Mouse (Mus musculus) megakaryocyte progenitor cell, adult 5-6 weeks (primary cell): Measurements from ENCODE around the gene Alox12e. TPM values are rescaled to one million over a fixed set of nuclear protein-coding genes. Genes with fewer than 3 reads are reported as not detected.
"Not testable (repeated sequence)": the region's sequence is repeated elsewhere in the genome, so short reads cannot be mapped to it uniquely, and the experiment has no call there.

Experiments
- ATAC-seq: replicated peaks from 2 replicates; pipeline ENCODE4 v1.8.0; 2016; ENCODE audit warnings: mild to moderate bottlenecking, moderate TSS enrichment, inconsistent platforms; ENCODE audit not compliant: poor library complexity
- total RNA-seq, 2 experiments: library from RNA; stranded (forward) in 1 of 2; stranded (reverse) in 1 of 2; fragments of 157-497, 149-512 nt in 1 of 2; fragments of 200-1000 nt in 1 of 2; gene quantifications; 2 replicates each; pipeline versions ENCODE4 v1.2.3 to v1.2.4; 2015 to 2017

The Alox12e gene
- total RNA-seq (2015) (0.39 TPM in 1 of 2 replicates, not detected in the other), total RNA-seq (2017) (not detected in 2 replicates)

GRCm38 (mm10) chr11:70322528-70322927, at the start of gene Alox12e:
TSS of gene Alox12e (minus strand) at chr11:70322628.
- ATAC-seq = no peak

GRCm38 (mm10) chr11:70368626-70369025, 46.2 kb upstream of the Alox12e start:
- not testable (repeated sequence) for ATAC-seq

DNA sequence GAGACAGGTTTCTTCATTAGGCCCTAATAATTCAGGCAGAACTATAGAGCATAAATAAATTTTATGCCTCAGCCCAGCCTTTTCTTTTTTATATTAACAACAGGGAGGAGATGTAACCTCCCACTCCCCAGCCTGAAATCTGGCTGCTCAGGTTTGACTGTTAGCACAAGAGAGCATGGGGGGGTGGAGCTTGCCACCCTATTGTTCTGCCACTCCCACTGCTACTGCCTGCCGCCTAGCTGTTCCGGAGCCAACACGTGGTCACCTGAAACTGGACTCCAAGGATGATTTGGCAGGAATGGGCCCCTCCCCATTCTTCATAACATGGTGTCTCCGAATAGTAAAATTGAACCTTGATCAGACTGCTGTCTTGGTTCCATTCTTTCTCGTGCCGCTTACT, 45.3 kb upstream of the Alox12e start:
- not testable (repeated sequence) for ATAC-seq

- no peak for ATAC-seq
Observed at GRCm38 (mm10) chr11:70351868-70352267, 29.4 kb upstream of the Alox12e start, which contains the start of gene Alox15. TSS of gene Alox15 (minus strand) at chr11:70352031.

- no peak for ATAC-seq
Observed at GRCm38 (mm10) chr11:70348630-70349029, 26.2 kb upstream of the Alox12e start.

GRCm38 (mm10) chr11:70347861-70348260, 25.4 kb upstream of the Alox12e start:
- no peak for ATAC-seq

- ATAC-seq = no peak
Observed at GRCm38 (mm10) chr11:70345546-70345945, 23.1 kb upstream of the Alox12e start.

DNA sequence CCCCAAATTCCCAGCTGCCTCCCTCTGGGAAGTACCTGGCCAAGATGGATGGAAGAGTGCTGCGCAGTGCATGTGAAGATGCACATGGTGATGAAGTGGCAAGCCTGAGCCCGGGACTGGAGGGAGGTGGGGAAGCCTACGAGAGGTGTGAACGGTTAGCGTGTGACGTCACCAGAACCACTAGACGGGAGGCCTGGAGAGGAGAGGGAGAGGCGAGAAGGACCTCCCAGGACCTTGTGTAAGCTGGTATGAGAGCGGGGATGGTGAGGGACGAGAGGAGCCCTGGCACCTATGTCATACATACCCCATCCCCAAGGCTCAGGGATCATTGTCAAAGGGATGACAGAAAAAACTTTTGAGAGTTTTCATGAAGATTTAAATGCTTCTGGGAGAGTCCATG, 22.6 kb upstream of the Alox12e start:
- no peak for ATAC-seq

GRCm38 (mm10) chr11:70339481-70339880, 17.1 kb upstream of the Alox12e start:
- ATAC-seq = no peak

DNA sequence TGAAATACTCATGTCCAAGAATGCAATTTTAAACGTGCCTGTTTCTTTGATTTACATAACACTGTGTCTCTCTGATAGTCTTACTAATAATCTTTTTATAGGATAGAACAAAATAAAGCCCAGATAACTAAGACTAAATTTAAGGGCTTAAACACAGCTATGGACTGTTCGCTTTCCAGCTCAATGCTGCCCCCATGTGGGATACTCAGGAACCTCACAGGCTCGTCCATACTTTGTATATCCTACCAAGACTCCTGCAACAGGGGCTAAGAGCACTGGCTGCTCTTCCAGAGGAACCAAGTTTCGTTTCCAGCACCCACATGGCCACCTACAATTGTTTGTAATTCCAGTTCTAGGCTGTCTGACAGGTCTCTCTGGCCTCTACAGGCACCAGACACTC, 12.0 kb upstream of the Alox12e start:
- peak; percentile 76 for ATAC-seq

- ATAC-seq = no peak
Observed at GRCm38 (mm10) chr11:70324726-70325125, 2.3 kb upstream of the Alox12e start.

- ATAC-seq = peak; percentile 71
Observed at GRCm38 (mm10) chr11:70321664-70322063, 764 bp downstream of the Alox12e start.

DNA sequence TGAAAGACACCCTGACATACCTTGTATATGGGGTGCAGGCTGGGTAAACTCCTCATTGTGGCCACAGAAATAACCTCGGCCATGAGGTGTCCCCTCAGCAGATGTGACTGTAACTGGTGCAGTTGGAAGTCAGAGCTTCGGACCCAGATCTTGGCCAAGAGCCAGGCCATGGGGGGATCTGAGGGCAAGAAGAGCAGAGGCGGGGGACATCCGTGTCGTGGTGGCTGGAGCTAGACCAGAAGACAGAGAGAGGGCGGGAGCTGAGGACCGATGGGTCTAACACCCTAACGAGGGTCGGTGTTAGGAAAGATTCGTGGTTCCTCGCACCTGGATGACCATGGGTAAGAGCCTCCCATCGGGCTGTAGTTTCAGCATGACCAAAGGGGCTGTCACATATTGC, 2.8 kb downstream of the Alox12e start:
- ATAC-seq = no peak

GRCm38 (mm10) chr11:70313833-70314232, 8.6 kb downstream of the Alox12e start:
- 0 out of 2 replicates have a peak, but pooled peaks have one; percentile 52 for ATAC-seq

GRCm38 (mm10) chr11:70309341-70309740, 13.1 kb downstream of the Alox12e start:
- ATAC-seq = peak; percentile 61; the same call in 1 of the 2 replicates

DNA sequence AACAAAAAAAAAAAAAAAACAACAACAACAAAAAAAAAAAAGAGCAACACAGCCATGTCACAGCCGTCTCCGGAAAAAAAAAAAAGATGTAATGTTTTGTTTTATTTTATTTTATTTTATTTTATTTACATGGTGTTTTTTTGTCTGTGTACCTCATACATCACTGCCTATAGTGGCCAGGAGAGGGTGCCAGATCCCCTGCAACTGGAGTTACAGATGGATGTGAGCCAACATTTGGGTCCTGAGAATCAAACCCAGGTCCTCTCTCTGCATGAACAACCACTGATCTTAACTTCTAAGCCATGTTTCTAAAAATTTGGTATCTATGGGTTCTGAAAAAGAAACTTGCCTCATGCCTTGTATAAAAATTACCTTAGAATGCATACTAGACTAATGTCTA, 14.1 kb downstream of the Alox12e start:
- ATAC-seq = no peak

DNA sequence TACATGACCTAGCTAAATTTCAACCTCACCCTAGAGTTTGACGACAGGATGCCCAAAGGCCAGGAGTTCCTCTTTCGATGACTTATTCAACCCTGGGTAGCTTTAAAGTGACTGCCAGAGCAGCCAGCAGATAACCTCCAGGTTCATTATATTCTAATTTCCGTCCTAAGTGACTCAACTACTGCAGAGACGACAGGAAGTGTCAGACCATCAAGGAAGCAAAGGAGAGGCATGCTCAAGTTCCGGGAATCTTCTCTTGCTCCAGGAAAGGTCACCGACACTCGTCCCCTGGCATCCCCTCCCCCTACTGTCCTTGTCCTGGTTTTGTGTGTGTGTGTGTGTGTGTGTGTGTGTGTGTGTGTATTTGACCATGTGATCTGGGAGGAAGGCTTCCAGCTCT, 16.3 kb downstream of the Alox12e start:
- peak; percentile 74 for ATAC-seq

DNA sequence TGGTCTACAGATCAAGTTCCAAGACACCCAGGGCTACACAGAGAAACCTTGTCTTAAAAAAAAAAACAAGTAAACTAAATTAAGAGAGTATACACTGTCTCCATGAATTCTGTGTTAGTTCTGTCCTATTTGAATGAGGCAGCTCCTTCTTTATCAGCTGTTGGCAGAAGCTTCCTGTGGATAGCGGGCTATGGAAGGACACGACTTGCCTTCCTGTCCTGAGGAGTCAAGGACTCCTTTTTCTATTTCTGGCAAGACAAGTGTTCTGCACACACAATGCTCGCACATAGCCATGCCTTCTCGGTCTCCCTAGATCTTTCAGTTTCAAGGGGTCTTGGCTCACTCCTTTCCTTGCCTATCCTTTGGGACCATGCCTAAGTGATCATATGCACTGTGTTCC, 20.1 kb downstream of the Alox12e start:
- ATAC-seq = no peak

- peak; percentile 57 for ATAC-seq
Observed at GRCm38 (mm10) chr11:70297836-70298454, 24.5 kb downstream of the Alox12e start.

DNA sequence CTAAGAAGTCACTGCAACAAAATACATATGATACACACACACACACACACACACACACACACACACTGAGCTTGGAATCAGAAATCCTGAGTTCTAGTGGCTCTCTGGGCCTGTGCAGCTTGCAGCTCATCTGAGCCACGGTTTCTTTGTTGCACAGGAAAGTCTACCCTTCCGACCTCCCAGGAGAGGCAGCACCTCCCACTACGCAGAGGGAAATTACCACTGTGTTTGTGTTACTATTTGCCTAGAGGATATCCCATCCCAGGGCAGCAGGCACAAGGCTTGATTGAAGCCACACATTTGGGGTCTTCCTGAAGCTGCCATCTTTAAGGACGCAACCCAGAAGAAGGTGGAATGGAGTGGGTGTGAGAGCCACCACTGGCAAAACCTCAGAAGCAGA, 25.0 kb downstream of the Alox12e start:
- no peak for ATAC-seq

DNA sequence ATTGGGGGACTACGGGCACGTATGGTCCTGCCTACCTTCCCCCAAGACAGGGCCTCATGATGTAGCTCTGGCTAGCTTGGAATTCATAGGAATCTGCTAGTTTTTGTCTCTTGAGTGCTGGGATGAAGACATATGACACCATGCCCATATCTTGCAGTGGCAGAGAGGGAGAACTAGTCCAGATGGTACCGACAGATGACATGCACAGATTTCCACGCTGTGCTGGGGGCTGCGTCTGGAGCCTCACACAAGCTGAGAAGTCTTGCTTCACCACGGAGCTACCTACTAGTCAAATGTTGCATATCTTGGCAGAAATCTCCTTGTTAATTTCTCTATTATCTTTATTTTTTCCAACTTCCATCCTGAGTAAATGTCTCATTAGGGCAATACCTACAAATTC, 28.5 kb downstream of the Alox12e start:
- ATAC-seq = no peak

DNA sequence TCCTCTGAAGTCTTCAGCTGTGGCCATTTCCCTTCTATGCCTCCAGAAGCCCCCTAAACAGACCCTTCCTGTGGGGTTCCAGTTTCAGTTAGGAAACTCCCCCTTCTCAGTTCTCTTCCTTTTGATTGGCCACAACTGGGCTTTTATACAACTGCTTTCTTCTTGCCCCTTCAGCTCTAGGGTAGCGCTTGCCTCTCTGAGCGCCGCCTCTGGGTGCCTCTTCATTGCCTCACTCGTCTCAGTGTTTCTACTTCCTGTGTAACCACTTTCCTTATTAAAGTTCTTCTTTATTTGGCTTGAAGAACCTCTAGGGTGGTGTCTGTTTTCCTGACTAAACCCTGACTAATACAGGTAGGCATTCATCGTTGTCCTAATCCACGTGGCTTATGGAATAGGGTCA, 31.2 kb downstream of the Alox12e start:
- peak; percentile 58 for ATAC-seq

DNA sequence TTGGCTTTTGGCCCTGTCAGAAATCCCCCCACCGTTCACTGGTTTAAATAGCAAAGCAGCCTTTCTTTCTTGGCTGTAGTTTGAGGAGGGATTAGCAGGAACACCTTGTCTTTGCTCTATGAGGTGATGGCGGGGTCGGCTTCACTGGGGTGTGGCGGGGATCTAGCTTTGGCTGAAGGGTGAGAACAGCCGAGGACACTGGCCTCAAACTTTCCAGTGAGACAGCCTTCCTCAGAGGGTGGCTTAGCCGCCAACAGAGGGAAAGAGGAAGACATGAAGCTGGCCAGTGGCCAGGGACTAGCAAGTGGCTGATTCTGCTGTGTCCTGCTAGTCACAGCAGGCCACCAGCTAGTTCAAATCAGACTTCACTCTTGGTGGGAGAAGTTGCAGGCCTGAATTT, 33.2 kb downstream of the Alox12e start:
- ATAC-seq = 0 out of 2 replicates have a peak, but pooled peaks have one; percentile 46
